Mouse (Mus musculus) cerebellum, adult (tissue): Measurements from ENCODE around the gene Smg6.
A peak's percentile ranks its signal among the peaks of the same experiment; 100 is the strongest.

Experiments
- ATAC-seq: cut with Nextera tagmentation; 2 replicates; pipeline ENCODE4 v1.9.2; 2017; ENCODE audit warnings: mild to moderate bottlenecking, moderate library complexity, mixed read lengths; ENCODE audit not compliant: insufficient number of reproducible peaks, low FRiP score, low TSS enrichment

Gene Smg6

DNA sequence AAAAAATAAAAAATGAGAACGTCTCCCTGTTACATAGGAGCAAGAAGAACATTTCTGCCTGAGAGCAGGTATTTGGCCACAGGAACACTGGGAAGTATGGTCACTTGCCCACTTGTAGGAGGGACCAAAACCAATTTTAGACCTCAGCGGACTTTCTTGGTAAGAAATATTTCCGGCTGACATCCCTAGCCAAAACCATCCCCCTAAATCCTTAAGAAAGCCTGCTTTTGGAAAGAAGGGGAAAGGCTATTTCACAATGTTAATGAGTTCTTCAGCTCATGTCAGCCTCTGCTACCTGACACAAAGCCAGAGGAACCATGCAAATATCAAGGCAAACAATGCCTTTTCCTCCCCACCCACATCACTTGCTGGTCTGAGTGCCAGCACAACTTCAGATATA is 108.5 kb downstream of the Smg6 start:
- no peak for ATAC-seq

DNA sequence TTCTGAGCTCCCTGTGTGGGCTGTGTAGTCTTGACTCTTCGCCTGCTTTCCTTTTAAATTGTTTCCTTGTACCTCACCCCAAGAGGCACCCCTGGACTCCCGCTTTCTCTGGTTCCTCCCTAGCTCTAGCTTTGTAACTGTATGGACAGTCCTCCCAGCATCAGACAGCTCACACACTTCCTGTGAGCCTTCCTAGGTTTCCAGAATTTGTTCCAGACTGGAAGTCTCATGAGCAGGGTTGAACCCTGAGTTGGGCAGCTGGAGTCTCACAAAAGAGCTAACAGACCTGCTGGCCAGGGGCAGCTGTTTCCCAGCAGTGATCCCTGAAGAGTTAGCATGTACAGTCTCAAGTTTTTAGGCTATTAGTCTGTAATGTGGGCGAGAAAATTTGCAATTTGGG is 118.7 kb downstream of the Smg6 start:
- ATAC-seq: no peak

DNA sequence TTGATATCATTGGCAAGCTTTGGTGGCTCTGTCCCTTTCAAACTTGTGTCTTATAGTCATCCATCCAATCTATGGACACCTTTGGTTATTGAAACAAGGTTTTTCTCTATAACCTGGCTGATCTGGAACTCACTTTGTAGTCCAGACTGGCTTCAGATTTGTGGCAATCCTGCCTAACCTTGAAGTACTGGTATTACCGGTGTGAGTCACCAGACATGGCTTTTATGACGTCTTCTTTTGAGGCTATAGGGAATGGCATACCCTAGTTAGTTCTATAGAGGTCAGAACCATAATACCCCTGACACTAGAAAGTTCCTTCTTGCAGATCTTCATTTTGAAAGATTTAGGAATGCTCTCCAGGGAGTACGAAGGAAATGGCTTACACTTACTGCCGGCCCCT is 120.2 kb downstream of the Smg6 start:
- no peak for ATAC-seq

DNA sequence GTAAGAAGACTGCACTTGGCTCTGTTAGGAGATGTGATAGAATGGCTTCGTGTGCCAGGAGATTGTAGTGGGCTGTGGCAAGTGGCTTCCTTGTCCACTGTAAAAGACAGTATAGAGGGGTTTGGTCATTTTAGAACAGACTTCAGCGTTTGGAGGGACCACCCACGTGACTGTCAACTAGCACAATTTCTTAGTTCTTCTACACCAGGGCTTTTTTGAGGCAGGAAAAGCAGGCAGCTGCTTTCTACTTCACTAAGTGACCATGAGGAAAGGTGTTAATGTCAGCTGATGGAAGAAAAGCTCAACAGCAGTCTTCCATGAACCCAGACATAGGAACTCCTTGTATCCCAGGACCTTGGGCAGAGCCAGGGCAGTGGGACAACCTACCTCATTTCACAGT is 121.0 kb downstream of the Smg6 start:
- no peak for ATAC-seq

DNA sequence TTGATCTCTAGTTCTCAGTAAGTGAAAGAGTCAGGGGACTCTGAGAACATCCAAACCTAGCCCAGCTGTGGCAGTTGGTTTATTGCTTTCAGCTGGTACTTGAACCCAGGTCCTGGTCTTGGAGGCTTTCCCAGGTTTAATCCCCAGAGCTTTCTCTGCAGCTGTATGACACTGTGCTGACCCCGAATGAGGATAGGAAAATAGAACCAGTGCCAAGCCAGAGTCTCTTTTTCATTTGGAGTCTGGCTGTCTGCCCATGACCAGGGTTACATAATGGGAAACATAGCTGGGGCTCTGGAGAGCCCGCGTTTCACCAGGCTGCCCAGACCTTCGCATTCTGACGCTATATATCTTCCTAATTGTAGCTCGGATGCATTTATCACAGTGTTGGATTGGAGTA is 121.4 kb downstream of the Smg6 start:
- peak; percentile 52; the same call in 1 of the 2 replicates for ATAC-seq

DNA sequence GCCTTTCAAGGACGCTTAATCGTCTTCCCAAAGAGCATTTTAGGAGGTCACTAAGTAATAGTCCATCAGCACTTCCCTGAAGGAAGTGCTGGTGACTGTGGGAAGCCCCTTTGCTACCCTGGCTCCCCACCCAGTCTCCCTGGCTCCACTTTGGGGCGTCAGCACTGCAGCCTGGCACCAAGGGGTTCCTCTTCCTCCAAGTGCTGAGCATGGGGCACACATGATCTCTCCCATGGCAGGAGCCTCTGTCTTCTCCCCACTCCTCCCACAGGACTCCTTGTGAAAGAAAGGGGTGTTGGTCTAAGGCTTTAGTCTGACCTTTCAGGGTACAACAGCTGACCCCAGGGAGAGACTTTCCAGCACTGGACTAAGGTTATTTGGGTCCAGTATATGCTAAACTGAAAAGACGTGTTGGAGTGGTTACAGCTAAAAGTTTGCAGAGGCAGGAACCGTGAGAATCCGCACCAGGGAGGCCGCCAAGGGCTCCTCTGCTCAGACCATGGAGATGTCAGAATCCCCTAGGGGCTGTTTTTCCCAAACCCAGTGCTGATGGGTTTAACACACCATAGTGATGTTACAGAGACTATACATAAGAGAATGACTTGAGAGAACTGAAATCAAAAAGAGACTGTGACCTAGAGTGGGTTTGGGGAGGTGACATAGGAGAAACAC is 122.2 kb downstream of the Smg6 start:
- ATAC-seq: no peak

DNA sequence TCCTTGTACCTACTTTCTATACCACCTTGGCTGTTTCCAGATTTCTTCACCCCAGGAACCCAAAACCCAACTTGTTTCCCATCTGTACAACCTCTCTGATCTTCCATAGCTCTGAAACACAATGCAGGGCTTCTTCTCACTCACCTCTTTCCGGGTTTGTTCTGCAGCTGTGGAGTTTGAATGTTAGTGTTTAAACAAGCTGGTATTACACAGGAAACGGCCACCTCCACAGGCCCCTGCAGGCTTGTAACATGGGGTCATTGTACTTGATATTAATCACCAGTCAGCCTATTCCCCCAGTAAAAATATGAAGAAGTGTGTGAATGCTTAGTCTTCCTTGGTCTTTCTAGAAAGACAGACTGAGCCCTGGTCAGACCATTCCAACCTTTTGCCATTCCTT is 123.5 kb downstream of the Smg6 start:
- no peak for ATAC-seq

DNA sequence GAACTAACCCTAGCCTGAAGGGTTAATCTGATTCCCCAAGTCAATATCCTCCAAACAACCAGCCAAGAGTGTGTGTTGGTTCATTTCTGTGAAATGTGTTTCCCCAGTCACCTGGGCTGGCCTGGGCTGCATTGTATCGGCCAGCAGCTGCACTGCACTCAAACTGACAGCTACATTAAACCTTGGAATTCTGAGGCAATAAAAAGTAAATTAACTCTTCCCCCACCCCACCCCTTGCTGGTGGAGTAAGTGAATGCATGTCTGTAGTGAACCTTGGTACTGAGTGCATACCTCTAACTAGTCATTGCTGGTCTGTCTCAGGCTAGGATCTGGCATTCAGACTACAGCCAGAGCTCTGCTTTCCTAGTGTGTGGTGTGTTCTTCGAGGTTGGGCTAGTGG is 124.2 kb downstream of the Smg6 start:
- ATAC-seq: no peak

DNA sequence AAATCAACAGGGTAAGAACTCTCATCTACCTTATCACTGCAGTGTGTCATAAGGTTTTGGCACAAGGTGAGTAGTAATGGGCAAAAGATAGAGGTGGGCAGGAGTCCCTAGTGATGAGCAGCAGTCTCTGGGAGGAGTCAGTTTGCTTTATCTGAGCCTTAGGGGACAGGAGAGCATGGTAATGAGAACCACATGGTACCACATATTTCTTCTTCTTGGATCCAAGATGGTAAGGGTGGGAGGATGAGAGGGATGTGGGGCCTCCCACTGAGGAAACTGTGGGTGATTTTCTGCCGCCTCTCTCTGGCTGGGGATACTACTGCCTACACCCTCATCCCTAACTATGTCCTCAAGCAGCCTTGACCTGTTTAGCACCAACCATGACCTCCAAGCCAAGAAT is 125.6 kb downstream of the Smg6 start:
- ATAC-seq: no peak

DNA sequence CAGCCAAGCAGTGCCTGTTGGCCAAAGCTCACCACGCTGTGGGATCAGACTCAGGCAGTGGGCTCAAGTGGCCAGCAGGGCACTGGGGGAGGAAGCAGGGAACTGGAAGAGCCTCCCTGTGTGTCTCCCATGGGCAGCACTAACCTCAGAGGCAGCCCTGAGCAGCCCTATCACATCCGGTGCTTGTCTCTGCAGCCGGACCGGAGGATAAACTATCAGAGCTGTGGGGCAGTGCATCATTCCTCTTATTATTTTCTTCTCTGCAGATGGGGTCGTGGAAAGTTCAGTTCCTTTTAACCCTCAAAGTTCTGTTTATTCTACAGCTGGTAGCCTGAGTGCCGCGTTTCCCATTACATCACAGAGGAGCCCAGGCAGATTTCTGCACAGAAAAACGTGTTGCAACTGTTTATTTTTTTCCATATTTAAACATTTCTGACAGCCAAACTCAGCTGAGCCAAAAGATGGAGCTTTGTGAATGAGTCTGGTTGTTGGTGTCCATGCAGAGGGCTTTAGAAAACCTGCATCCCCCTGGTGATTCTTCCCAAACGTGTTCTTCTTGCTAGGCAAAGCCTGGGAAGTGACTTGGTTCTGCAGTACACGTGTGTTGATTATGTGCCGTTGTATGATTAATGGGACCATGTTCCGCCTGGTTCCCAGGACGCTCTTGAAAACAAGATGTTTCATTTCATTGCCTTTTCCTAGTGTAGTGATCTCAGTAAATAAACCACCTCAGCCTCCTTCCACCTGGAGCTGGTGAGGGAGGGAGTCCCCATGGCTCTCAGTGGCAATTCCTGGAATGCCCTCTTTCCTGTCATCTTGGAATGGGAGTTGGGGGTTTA is 126.3 kb downstream of the Smg6 start:
- no peak for ATAC-seq

DNA sequence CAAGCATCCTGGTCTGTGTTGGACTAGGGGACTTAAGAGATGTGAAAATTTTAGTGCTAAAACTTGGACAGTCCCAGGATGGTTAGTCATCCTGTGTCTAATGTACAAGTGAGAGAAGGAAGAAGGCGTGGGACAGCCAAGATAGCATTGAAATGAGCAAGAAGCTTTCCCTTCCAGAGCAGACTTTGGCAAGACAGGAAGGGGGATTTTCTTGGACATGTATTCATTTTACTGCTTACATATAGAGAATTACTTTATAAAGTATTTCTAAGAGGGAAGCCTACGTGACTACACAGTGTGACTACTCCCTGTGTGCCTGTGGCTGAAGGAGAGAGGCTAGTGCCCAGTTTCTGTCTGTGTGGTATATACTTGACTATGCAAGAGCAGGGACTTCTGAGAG is 127.4 kb downstream of the Smg6 start:
- no peak for ATAC-seq

DNA sequence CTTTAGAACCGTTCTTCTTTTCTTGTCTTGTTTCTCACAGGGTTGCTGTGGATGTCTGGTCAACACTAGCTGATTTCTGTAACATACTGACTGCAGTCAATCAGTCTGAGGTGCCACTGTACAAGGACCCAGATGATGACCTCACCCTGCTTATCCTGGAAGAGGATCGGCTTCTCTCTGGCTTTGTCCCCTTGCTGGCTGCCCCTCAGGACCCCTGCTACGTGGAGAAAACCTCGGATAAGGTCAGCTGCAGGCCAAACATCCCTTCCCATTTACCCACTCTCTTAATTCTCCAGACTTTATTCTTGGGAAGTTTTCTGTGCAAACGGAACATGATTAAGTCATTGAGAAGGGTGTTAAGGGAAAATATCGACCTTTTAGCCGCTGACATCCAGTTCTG is 128.1 kb downstream of the Smg6 start:
- ATAC-seq: no peak

DNA sequence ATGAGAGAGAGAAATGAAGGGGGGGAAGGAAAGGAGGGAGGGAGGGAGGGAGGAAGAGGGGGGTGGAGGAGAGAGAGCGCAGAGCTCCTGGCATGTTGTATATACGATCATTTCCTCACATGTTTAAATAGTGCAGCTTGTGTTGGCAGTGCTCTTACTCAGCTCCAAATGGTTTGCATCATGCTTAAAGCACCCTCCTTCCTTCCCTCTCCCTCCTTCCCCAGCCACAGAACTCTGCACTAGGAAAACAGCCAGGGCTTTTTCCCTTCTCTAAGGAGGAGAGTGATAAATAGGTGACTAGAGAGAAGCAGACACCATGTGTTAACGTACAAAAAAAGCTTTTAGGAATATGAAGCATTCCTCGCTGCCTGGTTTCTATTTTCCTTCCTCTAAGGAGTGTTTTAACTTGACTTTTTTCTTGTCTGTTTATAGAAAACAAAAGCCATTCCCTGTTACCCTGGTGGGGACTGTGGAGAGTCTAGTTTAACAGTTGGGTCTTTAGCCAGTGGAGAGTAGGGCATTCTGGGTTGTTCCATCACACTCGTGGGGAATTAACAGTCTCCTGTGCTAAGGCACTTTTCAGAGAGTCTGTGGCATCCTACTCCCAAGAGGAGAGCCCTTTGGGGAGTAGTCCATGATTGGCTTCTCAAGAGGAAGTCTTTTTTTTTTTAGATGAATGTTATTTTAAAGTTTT is 128.7 kb downstream of the Smg6 start:
- no peak for ATAC-seq

DNA sequence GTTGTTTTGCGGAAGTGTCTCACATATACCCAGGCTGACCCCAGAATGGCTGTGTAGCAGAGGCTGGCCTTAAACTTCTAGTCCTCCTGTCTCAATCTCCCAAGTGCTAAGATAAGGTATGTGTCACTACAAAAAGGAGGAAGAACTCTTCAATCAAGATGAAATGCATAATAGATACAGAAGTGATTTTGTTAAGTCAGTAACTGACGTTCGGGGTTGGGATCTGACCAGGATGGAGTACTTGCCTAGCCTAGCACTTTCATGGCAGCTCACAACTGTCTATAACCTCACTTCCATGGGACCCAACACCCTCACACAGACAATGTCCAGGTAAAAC is 129.2 kb downstream of the Smg6 start:
- no peak for ATAC-seq

DNA sequence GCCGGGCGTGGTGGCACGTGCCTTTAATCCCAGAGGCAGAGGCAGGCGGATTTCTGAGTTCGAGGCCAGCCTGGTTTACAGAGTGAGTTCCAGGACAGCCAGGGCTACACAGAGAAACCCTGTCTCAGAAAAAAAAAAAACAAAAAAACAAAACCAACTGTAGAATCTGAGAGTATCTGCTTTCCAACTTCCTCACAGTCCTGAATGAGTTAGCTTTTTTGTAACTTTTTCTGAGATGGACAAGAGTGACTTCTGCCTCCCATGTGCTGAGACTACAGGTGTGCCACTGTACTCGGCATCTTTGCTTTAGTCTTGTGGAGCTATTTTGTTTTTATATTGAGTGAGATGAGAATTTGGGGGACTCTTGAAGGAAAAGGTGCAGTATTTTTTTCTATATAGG is 137.0 kb downstream of the Smg6 start:
- no peak for ATAC-seq

DNA sequence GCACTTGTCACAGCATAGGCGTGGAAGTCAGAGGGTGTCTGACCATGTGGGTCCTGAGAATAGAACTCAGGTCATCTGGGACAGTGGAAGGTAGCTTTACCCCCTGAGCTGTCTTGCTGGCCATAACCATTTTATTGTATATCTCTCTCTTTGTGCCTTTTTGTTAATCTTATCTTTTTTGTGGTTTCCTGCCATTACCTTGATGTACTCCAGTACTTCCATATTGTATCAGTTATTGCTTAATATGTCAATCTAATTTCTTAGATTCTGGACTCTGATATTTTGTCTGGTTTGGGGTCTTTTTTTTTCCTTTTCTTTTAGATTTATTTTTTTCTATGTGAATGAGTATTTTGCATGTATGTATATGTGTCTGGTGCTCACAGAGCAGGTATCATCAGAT is 138.6 kb downstream of the Smg6 start:
- ATAC-seq: no peak

DNA sequence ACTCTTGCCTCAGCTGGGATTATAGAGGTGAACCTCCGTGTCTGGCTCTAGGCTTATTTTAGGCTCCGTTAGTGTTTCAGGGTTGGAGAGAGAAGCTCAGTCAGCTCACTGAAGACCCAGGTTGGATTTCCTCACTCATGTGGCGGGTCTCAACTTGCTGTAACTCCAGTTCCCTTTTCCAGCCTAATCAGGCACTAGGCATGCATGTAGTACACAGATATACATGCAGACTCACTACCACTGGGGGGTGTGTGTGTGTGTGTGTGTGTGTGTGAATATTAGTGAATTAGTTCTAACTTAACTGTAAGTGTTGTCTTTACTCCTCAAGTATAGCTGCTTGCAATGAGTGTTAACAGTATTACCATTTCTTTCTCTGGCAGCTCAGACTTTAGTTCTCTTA is 145.7 kb downstream of the Smg6 start:
- ATAC-seq: no peak

DNA sequence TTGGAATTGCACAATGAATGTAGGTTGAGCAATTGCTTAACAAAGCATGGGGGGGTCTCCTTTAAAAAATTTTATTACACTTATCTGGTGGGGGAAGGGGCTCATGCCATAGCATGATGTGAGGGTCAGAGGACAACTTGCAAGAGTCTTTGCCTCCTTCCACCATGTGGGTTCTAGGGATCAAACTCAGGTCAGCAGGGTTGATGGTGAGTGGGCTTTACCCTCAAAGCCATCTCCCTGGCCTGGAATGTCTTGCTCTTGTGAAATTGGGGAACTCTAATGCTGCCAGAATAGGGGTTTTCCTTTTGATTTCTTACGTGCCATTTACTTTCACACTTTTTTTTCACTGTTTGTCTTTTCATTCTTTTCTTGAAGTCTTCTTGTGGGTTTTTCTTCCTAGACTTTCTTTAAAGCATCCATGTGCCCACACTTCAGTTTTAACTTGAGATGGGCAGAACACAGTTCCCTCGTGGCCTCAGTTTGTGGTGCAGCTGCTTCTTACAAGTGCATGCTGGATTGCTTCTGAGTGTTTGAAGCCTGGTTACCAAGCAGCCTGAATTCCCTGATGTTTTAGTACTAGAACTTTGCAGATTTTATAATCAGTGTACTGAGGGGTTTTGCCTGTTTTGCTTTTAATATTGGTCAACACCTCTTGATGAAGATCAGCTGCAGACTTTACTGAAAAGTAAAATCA is 147.5 kb downstream of the Smg6 start:
- no peak for ATAC-seq

DNA sequence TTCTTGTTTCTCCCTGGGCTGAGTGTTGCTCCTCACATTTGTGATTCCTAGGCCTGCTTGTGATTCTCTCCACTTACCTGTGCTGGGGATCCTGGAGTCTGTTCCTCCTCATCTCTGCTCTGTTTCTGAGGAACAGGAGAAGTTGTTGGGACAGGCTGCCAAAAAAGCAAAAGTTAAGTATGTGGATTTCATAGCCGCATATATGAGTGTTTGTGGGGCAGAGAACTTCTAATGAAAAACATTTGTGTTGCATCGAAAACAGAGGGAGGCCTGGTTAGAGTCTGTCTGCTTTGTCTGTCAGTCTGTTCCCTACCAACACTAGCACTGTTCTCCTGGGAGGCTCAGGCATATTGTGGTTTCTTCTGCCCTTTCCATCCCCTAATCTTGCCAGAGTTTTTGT is 148.1 kb downstream of the Smg6 start:
- ATAC-seq: no peak

DNA sequence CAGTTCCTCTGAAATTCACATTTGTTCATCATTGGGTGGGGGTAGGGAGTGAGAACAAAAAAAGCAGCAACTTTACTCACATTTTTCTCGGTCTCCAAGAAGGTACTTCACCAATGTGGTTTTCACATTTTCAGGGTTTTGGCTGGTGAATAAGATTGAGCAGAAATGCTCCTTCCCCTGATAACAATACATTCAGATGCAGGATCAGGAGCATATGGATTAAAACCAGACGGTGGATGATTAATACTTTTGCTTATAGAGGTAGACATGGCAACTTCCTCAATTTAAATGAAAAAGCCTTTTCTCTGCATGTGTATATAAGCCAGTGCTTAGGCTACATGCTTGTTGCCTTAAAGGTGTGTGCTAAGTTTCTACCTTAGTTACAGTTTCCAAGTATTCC is 148.9 kb downstream of the Smg6 start:
- no peak for ATAC-seq

DNA sequence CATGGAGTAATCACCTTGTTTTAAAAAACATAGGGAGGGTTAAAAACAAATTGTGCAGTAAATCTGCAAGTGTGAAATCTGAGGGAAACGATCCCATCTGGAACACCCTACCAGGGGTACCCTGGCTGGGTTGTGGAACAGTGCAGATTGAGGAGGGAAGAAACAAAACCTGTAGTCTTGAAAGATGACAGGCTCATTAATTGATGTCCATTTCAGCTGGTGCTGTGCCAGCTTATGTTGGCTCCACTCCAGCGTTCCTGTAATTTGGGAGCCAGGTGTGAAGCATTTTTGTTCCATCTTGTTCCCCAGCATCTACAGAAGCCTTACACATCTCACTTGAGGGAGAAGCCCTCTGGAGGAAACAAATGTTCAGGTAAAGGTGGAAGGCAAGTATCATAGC is 153.0 kb downstream of the Smg6 start:
- ATAC-seq: no peak
